Mouse (Mus musculus): ENCODE measurements at regions not wholly inside any gene's neighbourhood (a gene's known extent, or its start where the extent isn't known, plus 50 kb on each side); places are given as distances from the start of the nearest gene placed in this dataset.

- H3K9ac ChIP-seq (ENCODE audit: low read depth, low read length): no peak overlapping the region
- no peaks in the 10 kb centered on the region for H3K27me3 ChIP-seq (ENCODE audit: control insufficient read depth, insufficient read depth, low read length)
- DNase-seq (ENCODE audit: low spot score): peak; percentile 10
- ATAC-seq (ENCODE audit: low FRiP score): peak; percentile 84
- no peak overlapping the region for H3K27ac ChIP-seq (ENCODE audit: low read depth, low read length)
- H3K4me1 ChIP-seq (replicated peaks; ENCODE audit: control insufficient read depth, insufficient read depth, low read length): no peaks in the 10 kb centered on the region
- H3K4me3 ChIP-seq (ENCODE audit: low read depth, low read length): no peak overlapping the region
- H3K4me2 ChIP-seq (replicated peaks; ENCODE audit: low read depth, low read length): no peak overlapping the region
- no peaks in the 10 kb centered on the region for H3K9me3 ChIP-seq (ENCODE audit: control insufficient read depth, low read length)
- no peaks in the 10 kb centered on the region for H3K36me3 ChIP-seq (ENCODE audit: control insufficient read depth, insufficient read depth, low read length)
Measured at GRCm38 (mm10) chr1:100644858-100645257, 872.3 kb downstream of the Cntnap5b start.

DNA sequence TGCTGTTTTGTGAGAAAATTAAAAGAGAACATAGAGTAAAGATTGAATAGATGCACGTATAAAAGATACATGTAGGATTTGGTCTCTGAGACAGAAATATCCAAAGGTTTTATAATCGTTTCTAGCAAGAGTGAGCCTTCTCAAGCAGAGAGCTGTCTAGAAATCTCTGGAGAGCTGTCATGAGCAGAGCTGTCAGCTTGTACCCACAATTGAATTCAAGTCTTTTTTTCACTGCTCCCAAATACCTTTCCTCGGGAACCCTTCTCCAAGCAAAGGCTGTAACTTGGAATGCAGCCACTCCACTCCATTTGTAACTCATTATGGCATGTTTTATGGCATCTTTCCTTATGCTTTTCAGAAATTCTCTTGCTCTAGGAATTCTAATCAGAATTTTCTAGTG, 888.3 kb downstream of the Cntnap5b start:
- no peak for DNase-seq (ENCODE audit: low spot score)
- no peak for ATAC-seq (ENCODE audit: low FRiP score)
- Histone ChIP-seq H3K27ac (ENCODE audit: low read depth, low read length) (no peak overlapping the region), H3K4me2 (replicated peaks; ENCODE audit: low read depth, low read length) (no peak overlapping the region), H3K9ac (ENCODE audit: low read depth, low read length) (no peak overlapping the region), H3K9me3 (ENCODE audit: control insufficient read depth, low read length) (no peaks in the 10 kb centered on the region), H3K4me1 (replicated peaks; ENCODE audit: control insufficient read depth, insufficient read depth, low read length) (no peaks in the 10 kb centered on the region), H3K4me3 (ENCODE audit: low read depth, low read length) (no peak overlapping the region), H3K36me3 (ENCODE audit: control insufficient read depth, insufficient read depth, low read length) (no peaks in the 10 kb centered on the region), H3K27me3 (ENCODE audit: control insufficient read depth, insufficient read depth, low read length) (no peaks in the 10 kb centered on the region)
- WGBS: 81% methylated on average over 3 of the region's 3 CpGs

DNA sequence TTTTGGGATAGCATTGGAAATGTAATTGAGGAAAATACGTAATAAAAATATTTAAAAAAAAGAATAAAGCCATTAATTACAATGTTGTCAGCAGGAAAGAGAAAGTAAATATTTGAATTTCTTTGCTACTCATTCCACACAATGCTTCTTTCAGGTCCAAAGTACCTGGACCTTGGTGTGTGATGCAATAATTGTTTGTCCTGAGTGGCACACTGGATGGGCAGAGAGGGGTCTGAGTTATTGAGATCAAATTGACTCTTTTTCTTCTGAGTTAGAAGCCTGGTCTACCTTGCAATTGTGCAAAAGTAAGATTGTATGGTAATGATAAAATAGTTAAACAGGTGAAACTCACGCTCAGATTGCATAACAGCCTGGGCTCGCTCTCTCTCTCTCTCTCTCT, 934.3 kb downstream of the Cntnap5b start:
- Histone ChIP-seq H3K27ac (ENCODE audit: low read depth, low read length) (no peak overlapping the region), H3K4me1 (replicated peaks; ENCODE audit: control insufficient read depth, insufficient read depth, low read length) (no peaks in the 10 kb centered on the region), H3K9ac (ENCODE audit: low read depth, low read length) (no peak overlapping the region), H3K27me3 (ENCODE audit: control insufficient read depth, insufficient read depth, low read length) (no peaks in the 10 kb centered on the region), H3K9me3 (ENCODE audit: control insufficient read depth, low read length) (no peaks in the 10 kb centered on the region), H3K4me2 (replicated peaks; ENCODE audit: low read depth, low read length) (no peak overlapping the region), H3K4me3 (ENCODE audit: low read depth, low read length) (no peak overlapping the region), H3K36me3 (ENCODE audit: control insufficient read depth, insufficient read depth, low read length) (no peaks in the 10 kb centered on the region)
- WGBS: 95% methylated on average over 3 of the region's 3 CpGs
- no peak for ATAC-seq (ENCODE audit: low FRiP score)
- DNase-seq (ENCODE audit: low spot score): no peak

Data from hindbrain, embryonic 11.5 days (tissue).